Mouse (Mus musculus): ENCODE measurements at regions not wholly inside any gene's neighbourhood (a gene's known extent, or its start where the extent isn't known, plus 50 kb on each side); places are given as distances from the start of the nearest gene placed in this dataset.

DNA sequence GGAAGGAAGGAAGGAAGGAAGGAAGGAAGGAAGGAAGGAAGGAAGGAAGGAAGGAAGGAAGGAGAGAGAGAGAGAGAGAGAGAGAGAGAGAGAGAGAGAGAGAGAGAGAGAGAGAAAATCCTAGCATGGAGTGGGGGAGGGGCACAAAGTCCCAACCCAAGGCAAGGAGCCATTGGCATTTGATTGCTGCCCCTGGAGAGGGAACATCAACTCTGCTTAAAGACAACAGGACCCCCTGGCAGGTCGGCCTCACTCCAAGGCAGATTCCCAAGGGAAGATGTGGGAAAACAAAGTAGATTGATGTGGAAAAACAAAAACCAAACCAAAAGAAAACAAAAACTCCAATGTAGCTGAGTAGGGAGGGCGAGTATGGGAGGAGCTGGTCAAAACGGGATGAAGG, 49.9 kb upstream of the Fzd10 start:
- 44% methylated on average over 3 of the region's 3 CpGs for WGBS
- Histone ChIP-seq H3K4me1 (ENCODE audit: control insufficient read depth, insufficient read depth, low read length) (no peaks in the 10 kb centered on the region), H3K27ac (ENCODE audit: control insufficient read depth, insufficient read depth, low read depth, low read length, poor library complexity) (no peak overlapping the region), H3K4me3 (replicated peaks; ENCODE audit: control insufficient read depth, low read depth, low read length) (no peak overlapping the region)
- TF ChIP-seq POLR2A (IDR thresholded peaks at IDR 0.05; ENCODE audit: borderline replicate concordance, control insufficient read depth, low read depth, low read length) (no peak), CTCF (IDR thresholded peaks at IDR 0.05; ENCODE audit: control insufficient read depth, insufficient read depth, low read length) (no peak)

DNA sequence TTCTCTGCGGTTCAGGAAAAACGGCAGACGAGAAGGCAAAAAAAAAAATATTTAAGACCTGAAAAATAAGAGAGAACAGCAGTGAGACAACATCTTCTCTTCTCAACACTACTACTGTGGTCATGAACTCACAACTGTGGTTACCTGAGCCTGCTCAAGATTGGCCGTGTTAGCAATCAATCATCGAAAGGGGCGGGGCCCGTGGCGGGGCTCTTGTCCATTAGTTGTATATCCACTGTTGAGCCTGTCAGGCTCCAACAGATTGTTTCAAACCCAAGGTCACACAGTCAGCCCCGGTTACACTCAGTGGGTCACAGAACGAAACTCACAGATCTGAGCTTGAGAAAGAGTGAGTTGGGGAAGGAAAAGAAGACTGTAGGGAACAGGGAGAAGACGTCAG, 50.8 kb upstream of the Fzd10 start:
- H3K4me1 ChIP-seq (ENCODE audit: control insufficient read depth, insufficient read depth, low read length) = no peaks in the 10 kb centered on the region
- no peak overlapping the region for H3K27ac ChIP-seq (ENCODE audit: control insufficient read depth, insufficient read depth, low read depth, low read length, poor library complexity)
- WGBS = 77% methylated on average over 11 of the region's 11 CpGs
- no peak overlapping the region for H3K4me3 ChIP-seq (replicated peaks; ENCODE audit: control insufficient read depth, low read depth, low read length)
- TF ChIP-seq POLR2A (IDR thresholded peaks at IDR 0.05; ENCODE audit: borderline replicate concordance, control insufficient read depth, low read depth, low read length) (no peak), CTCF (IDR thresholded peaks at IDR 0.05; ENCODE audit: control insufficient read depth, insufficient read depth, low read length) (no peak)

DNA sequence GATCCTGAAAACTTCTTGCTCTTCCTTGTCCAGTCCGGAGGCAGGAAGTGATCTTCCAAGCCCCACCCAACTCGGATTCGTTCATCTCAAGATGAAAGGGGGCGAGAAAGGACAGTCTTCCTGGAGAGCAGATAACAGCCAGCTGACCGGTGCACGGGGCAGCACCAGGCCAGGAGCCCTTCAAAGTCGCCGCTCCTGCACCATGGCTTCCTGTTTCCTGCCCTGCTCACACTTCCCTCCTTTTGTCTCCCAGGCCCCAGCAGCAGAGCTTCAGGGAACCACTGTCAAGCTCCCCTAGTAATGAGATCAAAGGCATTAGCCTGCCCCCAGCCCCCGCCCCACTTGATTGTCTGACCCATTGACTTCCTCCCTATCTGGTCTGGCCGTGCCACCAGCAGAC, 58.6 kb upstream of the Fzd10 start:
- 5% methylated on average over 10 of the region's 10 CpGs for WGBS
- H3K4me3 ChIP-seq (replicated peaks; ENCODE audit: control insufficient read depth, low read depth, low read length) = no peak overlapping the region
- H3K4me1 ChIP-seq (ENCODE audit: control insufficient read depth, insufficient read depth, low read length) = no peaks in the 10 kb centered on the region; the same call in 1 of the 2 replicates
- TF ChIP-seq POLR2A (IDR thresholded peaks at IDR 0.05; ENCODE audit: borderline replicate concordance, control insufficient read depth, low read depth, low read length) (no peak), CTCF (IDR thresholded peaks at IDR 0.05; ENCODE audit: control insufficient read depth, insufficient read depth, low read length) (no peak)
- H3K27ac ChIP-seq (ENCODE audit: control insufficient read depth, insufficient read depth, low read depth, low read length, poor library complexity) = no peak overlapping the region

DNA sequence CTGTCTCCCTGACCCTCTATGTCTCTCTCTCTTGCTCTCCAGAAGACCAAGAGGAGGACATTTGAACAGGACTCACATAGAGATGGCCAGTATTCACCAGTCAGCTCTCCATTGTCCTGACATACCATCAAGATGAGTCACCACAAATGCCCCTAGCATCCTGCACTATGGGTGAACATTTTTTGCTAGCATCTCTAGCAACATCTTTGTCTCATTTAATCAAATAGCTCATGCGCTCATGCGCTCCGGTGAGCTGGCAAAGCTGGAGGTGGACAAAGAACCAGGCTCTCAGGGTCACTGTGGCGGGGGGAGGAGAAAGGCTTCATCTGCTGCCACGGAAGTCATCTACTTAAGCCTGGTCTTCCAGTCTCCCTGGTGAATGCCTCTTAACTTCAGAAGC, 62.0 kb upstream of the Fzd10 start:
- 77% methylated on average over 5 of the region's 5 CpGs for WGBS
- no peak overlapping the region for H3K27ac ChIP-seq (ENCODE audit: control insufficient read depth, insufficient read depth, low read depth, low read length, poor library complexity)
- H3K4me3 ChIP-seq (replicated peaks; ENCODE audit: control insufficient read depth, low read depth, low read length) = no peak overlapping the region
- H3K4me1 ChIP-seq (ENCODE audit: control insufficient read depth, insufficient read depth, low read length) = no peaks in the 10 kb centered on the region
- TF ChIP-seq POLR2A (IDR thresholded peaks at IDR 0.05; ENCODE audit: borderline replicate concordance, control insufficient read depth, low read depth, low read length) (no peak), CTCF (IDR thresholded peaks at IDR 0.05; ENCODE audit: control insufficient read depth, insufficient read depth, low read length) (no peak)

DNA sequence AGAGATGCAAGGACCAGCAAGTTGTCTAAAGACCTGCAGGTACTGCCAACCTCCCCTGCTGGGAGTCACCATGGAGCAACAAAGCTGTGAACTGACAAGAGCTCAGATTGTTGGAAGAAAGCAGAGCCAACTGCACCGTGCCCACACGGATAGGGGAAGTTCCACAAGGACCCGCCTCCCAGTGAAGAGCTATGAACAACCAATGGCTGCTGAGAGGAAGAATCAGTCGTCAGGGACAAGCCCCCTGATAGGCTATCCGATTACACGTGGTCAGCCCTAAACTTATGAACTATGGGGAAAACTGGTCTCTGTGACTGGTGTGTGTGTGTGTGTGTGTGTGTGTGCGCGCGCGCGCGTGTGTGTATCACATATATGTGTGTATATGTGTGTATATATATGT, 63.4 kb upstream of the Fzd10 start:
- 59% methylated on average over 12 of the region's 12 CpGs for WGBS

DNA sequence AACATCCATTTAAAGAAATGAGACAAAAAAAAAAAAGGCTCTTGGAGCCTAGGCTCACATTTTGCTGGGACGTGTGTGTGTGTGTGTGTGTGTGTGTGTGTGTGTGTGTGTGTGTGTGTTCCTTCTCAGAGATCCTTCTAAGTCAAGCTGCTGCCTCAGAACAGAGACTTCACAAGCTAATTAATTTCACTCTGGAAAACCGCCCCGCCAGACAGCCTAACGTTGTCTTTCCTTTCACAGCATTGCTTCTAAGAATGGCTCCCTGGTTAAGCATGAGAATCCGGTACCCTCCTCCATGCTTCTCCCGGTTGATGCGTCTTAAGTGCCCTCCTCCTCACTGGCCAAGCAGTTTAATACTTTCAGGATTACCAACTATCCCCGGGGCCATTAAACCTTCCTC, 64.3 kb upstream of the Fzd10 start:
- Histone ChIP-seq H3K4me3 (replicated peaks; ENCODE audit: control insufficient read depth, low read depth, low read length) (no peak overlapping the region), H3K27ac (ENCODE audit: control insufficient read depth, insufficient read depth, low read depth, low read length, poor library complexity) (no peak overlapping the region), H3K4me1 (ENCODE audit: control insufficient read depth, insufficient read depth, low read length) (no peaks in the 10 kb centered on the region)
- 52% methylated on average over 8 of the region's 8 CpGs for WGBS
- no peak for TF ChIP-seq CTCF (IDR thresholded peaks at IDR 0.05; ENCODE audit: control insufficient read depth, insufficient read depth, low read length)
- no peak for TF ChIP-seq POLR2A (IDR thresholded peaks at IDR 0.05; ENCODE audit: borderline replicate concordance, control insufficient read depth, low read depth, low read length)

More for the DNA sequence above, 63.4 kb upstream of the Fzd10 start:
- no peak overlapping the region for H3K4me3 ChIP-seq (replicated peaks; ENCODE audit: control insufficient read depth, low read depth, low read length)
- no peaks in the 10 kb centered on the region for H3K4me1 ChIP-seq (ENCODE audit: control insufficient read depth, insufficient read depth, low read length)
- no peak overlapping the region for H3K27ac ChIP-seq (ENCODE audit: control insufficient read depth, insufficient read depth, low read depth, low read length, poor library complexity)
- TF ChIP-seq CTCF (IDR thresholded peaks at IDR 0.05; ENCODE audit: control insufficient read depth, insufficient read depth, low read length) (no peak), POLR2A (IDR thresholded peaks at IDR 0.05; ENCODE audit: borderline replicate concordance, control insufficient read depth, low read depth, low read length) (no peak)

DNA sequence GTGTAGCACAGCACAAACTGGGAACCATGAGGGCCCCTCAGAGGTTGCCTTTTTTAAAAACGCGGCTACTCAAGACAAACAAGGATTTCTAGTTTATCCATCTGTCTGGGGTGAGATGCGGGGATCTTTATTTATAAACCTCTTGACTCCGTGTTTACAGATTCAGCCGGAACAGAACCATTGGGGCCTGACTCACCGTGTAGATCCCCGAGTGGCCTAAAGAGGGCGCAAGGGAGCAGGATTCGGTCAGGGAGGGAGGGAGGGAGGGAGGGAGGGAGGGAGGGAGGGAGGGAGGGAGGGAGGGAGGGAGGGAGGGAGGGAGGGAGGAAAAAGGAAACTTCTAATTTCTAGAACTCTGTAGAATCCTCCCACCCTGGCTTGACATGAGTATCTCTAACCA, 73.4 kb upstream of the Fzd10 start:
- Histone ChIP-seq H3K27ac (ENCODE audit: control insufficient read depth, insufficient read depth, low read depth, low read length, poor library complexity) (no peak overlapping the region), H3K4me3 (replicated peaks; ENCODE audit: control insufficient read depth, low read depth, low read length) (no peak overlapping the region)
- WGBS = 43% methylated on average over 7 of the region's 9 CpGs

DNA sequence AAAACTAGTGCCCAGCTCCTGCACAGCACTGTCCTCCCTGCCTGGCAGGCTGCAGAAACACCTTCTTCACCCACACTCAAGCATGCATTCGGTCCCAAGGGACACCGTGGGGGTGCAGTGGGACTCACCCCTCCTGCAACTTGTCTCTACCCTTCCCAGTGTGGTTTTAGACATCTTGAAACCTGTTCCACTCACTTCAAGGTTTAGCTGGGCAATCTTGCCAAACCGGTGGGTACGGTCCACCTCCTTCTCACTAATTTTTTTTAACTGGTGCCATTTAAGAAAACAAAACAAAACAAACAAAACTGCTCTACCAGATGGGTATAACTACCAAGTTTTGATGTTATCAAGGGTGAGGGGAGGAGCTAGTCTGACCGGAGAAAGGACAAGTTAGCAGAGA, 74.2 kb upstream of the Fzd10 start:
- 72% methylated on average over 5 of the region's 5 CpGs for WGBS
- H3K4me3 ChIP-seq (replicated peaks; ENCODE audit: control insufficient read depth, low read depth, low read length) = no peak overlapping the region
- H3K27ac ChIP-seq (ENCODE audit: control insufficient read depth, insufficient read depth, low read depth, low read length, poor library complexity) = no peak overlapping the region
- TF ChIP-seq CTCF (IDR thresholded peaks at IDR 0.05; ENCODE audit: control insufficient read depth, insufficient read depth, low read length) (no peak), POLR2A (IDR thresholded peaks at IDR 0.05; ENCODE audit: borderline replicate concordance, control insufficient read depth, low read depth, low read length) (no peak)
- H3K4me1 ChIP-seq (ENCODE audit: control insufficient read depth, insufficient read depth, low read length) = no peaks in the 10 kb centered on the region

More for the DNA sequence above, 73.4 kb upstream of the Fzd10 start:
- TF ChIP-seq CTCF (IDR thresholded peaks at IDR 0.05; ENCODE audit: control insufficient read depth, insufficient read depth, low read length) = no peak
- no peak for TF ChIP-seq POLR2A (IDR thresholded peaks at IDR 0.05; ENCODE audit: borderline replicate concordance, control insufficient read depth, low read depth, low read length)
- H3K4me1 ChIP-seq (ENCODE audit: control insufficient read depth, insufficient read depth, low read length) = no peaks in the 10 kb centered on the region
